Mouse (Mus musculus) frontal cortex, postnatal 14 days (tissue): ENCODE data around the gene Zfp683.

ENCODE experiments used
- DNase-seq, 2 experiments: peaks; one replicate each; pipeline ENCODE4 v3.0.0; 2022; ENCODE audit warnings: low spot score in 2 of 2

Zfp683 gene

GRCm38 (mm10) chr4:134092382-134093288 is 39.0 kb downstream of the Zfp683 start:
- no peak for DNase-seq

GRCm38 (mm10) chr4:134094004-134094564 is 40.4 kb downstream of the Zfp683 start:
- no peak for DNase-seq

GRCm38 (mm10) chr4:134094923-134095547 is 41.4 kb downstream of the Zfp683 start, which contains the start of gene Cd52:
Cd52 (minus strand) TSS chr4:134095082.
- DNase-seq, result no peak

- no peak for DNase-seq
These were observed 42.5 kb downstream of the Zfp683 start for GRCm38 (mm10) chr4:134096120-134096519.

GRCm38 (mm10) chr4:134097015-134097608 is 43.5 kb downstream of the Zfp683 start:
- no peak for DNase-seq

GRCm38 (mm10) chr4:134098628-134099027 is 45.0 kb downstream of the Zfp683 start:
- DNase-seq, result peak in 1 of 2 experiments; percentile 42

- DNase-seq, result no peak
These were observed 46.6 kb downstream of the Zfp683 start for GRCm38 (mm10) chr4:134100245-134100644.

GRCm38 (mm10) chr4:134101979-134102741 is 48.5 kb downstream of the Zfp683 start, which contains the start of gene Ubxn11:
Ubxn11 (plus strand) TSS chr4:134102570.
- peak; percentile 85 to 86 for DNase-seq

GRCm38 (mm10) chr4:134102742-134103119 is 49.1 kb downstream of the Zfp683 start:
- DNase-seq, result no peak

- no peak for DNase-seq
These were observed 52.5 kb downstream of the Zfp683 start for GRCm38 (mm10) chr4:134106105-134106504.

- no peak for DNase-seq
These were observed 54.1 kb downstream of the Zfp683 start for GRCm38 (mm10) chr4:134107730-134108129.

GRCm38 (mm10) chr4:134108196-134108595 is 54.6 kb downstream of the Zfp683 start:
- DNase-seq, result no peak
